Mouse (Mus musculus) E14TG2a.4 (cell line): ENCODE measurements around the gene Fam117a.
"Not testable (repeated sequence)": the region's sequence is repeated elsewhere in the genome, so short reads cannot be mapped to it uniquely, and the experiment has no call there.

ENCODE experiments used
- CTCF ChIP-seq: conservative IDR thresholded peaks from 2 replicates; pipeline ENCODE4 v1.5.1; 2014; ENCODE audit warnings: low read length
- NANOG ChIP-seq: IDR thresholded peaks from 2 replicates; pipeline ENCODE4 v1.6.1; 2014; ENCODE audit warnings: borderline replicate concordance, low read length, mixed read lengths

GRCm38 (mm10) chr11:95406398-95406797 lies 69.6 kb downstream of the Fam117a start:
- TF ChIP-seq CTCF, NANOG: not testable (repeated sequence)
